Mouse (Mus musculus) intestine, postnatal 0 days (tissue): Measurements from ENCODE around the gene 4931428F04Rik. TPM values are rescaled to one million over a fixed set of nuclear protein-coding genes. Genes with fewer than 3 reads are reported as not detected.
"Not testable (repeated sequence)": the region's sequence is repeated elsewhere in the genome, so short reads cannot be mapped to it uniquely, and the experiment has no call there.

Source experiments
- ATAC-seq: fragments of 200-750 bp; cut with Nextera tagmentation; 2 replicates; pipeline ENCODE4 v1.8.0; 2017; ENCODE audit warnings: mild to moderate bottlenecking, moderate TSS enrichment, moderate library complexity
- H3K27ac ChIP-seq: fragments of 300-500 bp; sonication (generic); 2 replicates; pipeline ENCODE4 v1.5.1; 2014; ENCODE audit warnings: mild to moderate bottlenecking, low read depth, low read length, moderate library complexity
- H3K27me3 ChIP-seq: fragments of 300-500 bp; sonication (generic); replicated peaks from 2 replicates; pipeline ENCODE4 v1.6.1; 2014; ENCODE audit warnings: low read length, mixed read lengths; ENCODE audit not compliant: control insufficient read depth, insufficient read depth
- H3K36me3 ChIP-seq: fragments of 300-500 bp; sonication (generic); 2 replicates; pipeline ENCODE4 v1.6.1; 2014; ENCODE audit warnings: mild to moderate bottlenecking, moderate library complexity; ENCODE audit not compliant: control insufficient read depth, insufficient read depth
- H3K4me1 ChIP-seq: fragments of 300-500 bp; sonication (generic); replicated peaks from 2 replicates; pipeline ENCODE4 v1.6.1; 2014; ENCODE audit warnings: antibody characterized with exemption, low read length, mixed read lengths; ENCODE audit not compliant: control insufficient read depth, insufficient read depth
- H3K4me2 ChIP-seq: fragments of 300-500 bp; sonication (generic); replicated peaks from 2 replicates; pipeline ENCODE4 v1.6.1; 2014; ENCODE audit warnings: low read depth, mild to moderate bottlenecking, moderate library complexity
- H3K4me3 ChIP-seq: fragments of 300-500 bp; sonication (generic); 2 replicates; pipeline ENCODE4 v1.5.1; 2014; ENCODE audit warnings: low read depth, low read length
- H3K9ac ChIP-seq: fragments of 300-500 bp; sonication (generic); 2 replicates; pipeline ENCODE4 v1.6.1; 2014; ENCODE audit warnings: mild to moderate bottlenecking, low read depth, low read length
- H3K9me3 ChIP-seq: fragments of 300-500 bp; sonication (generic); 2 replicates; pipeline ENCODE4 v1.6.1; 2016; ENCODE audit warnings: mixed run types; ENCODE audit not compliant: control insufficient read depth
- CTCF ChIP-seq: sonication (generic); IDR thresholded peaks from 2 replicates; pipeline ENCODE4 v1.5.1; 2016; ENCODE audit warnings: low read depth, mild to moderate bottlenecking, control low read depth, antibody characterized with exemption, moderate library complexity
- WGBS: fragments of 180-500 bp; shearing (Covaris S2); extraction: QIAGEN DNeasy Blood & Tissue Kit; methylation state at CpG from one replicate; pipeline ENCODE4 v1.1.7; 2014; 5-methylcytosine and 5-hydroxymethylcytosine counted together
- polyA plus RNA-seq: library from polyadenylated mRNA; unstranded; fragments of >200 nt; fragmentation: Nextera tagmentation; extraction: Ambion mirVana; gene quantifications from 2 replicates; pipeline ENCODE4 v1.2.1, GENCODE M21; 2015

Gene 4931428F04Rik
- polyA plus RNA-seq, 1 experiment from 2014 or later = 1.5 TPM

DNA sequence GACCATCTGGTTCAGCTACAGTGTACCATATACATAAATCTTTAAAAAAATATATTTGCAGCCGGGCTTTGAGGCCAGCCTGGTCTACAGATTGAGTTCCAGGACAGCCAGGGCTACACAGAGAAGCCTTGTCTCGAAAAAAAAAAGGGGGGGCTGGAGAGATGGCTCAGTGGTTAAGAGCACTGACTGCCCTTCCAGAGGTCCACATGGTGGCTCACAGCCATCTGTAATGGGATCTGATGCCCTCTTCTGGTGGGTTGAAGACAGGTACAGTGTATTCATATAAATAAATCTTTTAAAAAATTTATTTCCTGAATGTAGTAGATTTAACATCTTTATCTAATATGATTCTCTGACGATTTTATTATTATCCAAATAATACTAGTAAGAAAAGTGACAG, 2.1 kb upstream of the 4931428F04Rik start:
- H3K9ac ChIP-seq, H3K36me3 ChIP-seq, ATAC-seq, H3K9me3 ChIP-seq, H3K27ac ChIP-seq, H3K4me3 ChIP-seq, H3K4me2 ChIP-seq: not testable (repeated sequence)
- Histone ChIP-seq H3K27me3 (peaks cover 12% of the 10 kb centered on the region), H3K4me1 (peaks cover 13% of the 10 kb centered on the region; the same call in 1 of the 2 replicates)
- 68% methylated on average over 3 of the region's 3 CpGs for WGBS
- TF ChIP-seq CTCF = peak; percentile 39; the same call in 1 of the 2 replicates

GRCm38 (mm10) chr8:105291364-105291763, 1.7 kb upstream of the 4931428F04Rik start:
- not testable (repeated sequence) for H3K27ac ChIP-seq

DNA sequence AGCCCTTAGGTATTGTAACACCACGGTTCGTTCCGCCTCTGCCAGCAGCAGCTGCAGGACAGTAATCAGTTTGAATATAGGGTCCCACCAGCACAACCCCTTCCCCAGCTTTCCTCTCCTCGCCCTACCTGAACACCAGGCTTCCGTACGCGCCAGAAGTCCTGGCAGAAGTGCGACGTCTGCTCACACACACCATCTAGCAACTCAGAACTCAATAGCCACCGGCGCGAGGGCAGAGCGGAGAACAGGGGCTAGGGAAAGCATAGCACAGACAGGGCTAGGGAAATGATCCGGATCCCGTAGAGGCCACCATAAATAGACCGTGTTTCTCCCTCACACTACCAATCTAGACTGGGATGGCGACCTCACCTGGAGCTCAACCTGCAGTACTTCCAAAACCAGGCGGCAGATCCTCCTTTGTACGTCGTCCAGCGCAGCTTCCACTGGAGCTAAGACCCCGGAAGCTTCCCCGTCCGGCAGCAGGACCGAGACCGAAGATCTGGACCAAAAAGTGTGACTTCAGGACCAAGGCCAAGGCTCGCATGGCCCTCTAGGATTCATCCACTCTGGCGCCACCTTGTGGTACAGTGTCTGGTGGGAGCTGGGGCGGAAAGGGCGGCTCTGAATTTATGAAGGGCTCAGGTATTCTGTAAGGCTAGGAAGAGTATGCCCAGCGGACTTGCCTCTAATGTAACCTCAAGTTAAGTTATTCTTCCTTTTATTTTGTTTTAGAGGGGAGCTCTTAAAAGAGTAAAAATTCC, 1.1 kb upstream of the 4931428F04Rik start:
- peak overlapping the region; percentile 88 for H3K4me2 ChIP-seq

More at GRCm38 (mm10) chr8:105291364-105291763, 1.7 kb upstream of the 4931428F04Rik start:
- peaks cover 13% of the 10 kb centered on the region; the same call in 1 of the 2 replicates for H3K4me1 ChIP-seq
- not testable (repeated sequence) for H3K4me2 ChIP-seq, H3K9ac ChIP-seq, H3K36me3 ChIP-seq, H3K4me3 ChIP-seq, H3K9me3 ChIP-seq, ATAC-seq
- 77% methylated on average over 8 of the region's 8 CpGs for WGBS
- peaks cover 12% of the 10 kb centered on the region for H3K27me3 ChIP-seq

DNA sequence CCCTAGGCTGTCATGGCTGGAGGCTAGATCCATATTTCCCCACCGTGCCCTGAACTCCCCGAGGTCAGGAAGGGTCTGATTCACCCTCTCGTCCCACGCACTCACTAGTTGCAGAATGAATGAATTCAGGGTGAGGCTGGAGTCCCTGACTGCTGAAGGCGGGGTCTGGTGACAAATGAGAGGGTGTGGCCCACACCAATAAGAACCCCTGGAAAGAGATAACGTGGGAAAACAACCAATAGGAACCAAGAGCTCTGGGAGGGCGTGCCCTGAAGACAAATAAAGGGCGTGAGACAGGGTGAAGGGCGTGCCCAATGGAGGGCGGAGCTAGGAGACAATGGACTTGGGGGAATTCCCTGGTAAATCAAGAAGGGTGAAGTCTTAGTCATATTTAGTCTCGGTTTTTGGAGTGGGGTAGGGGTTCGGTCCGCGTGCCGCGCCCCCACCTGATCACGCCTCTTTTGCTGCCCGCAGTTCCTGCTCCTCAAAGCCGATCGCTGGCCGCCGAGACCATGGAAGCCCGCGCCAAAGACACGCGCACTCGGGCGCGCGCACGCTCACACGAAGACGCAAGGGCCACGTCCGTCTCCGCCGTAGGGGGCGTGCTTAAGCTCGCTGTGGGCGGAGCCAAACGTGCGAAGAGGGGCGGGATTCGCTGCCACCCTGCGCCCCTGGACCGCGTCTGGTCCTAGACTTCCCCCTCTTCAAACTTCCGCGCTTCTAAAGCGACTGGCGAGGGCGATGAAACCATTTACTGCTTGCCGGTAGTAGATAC, 519 bp downstream of the 4931428F04Rik start:
- ATAC-seq = peak; percentile 95
- H3K4me3 ChIP-seq = peak overlapping the region; percentile 64
- TF ChIP-seq CTCF = peak; percentile 59
- H3K9me3 ChIP-seq = no peaks in the 10 kb centered on the region
- peak overlapping the region; percentile 37; the same call in 1 of the 2 replicates for H3K9ac ChIP-seq
- no peaks in the 10 kb centered on the region for H3K36me3 ChIP-seq
- H3K27ac ChIP-seq = peak overlapping the region; percentile 31; the same call in 1 of the 2 replicates
- H3K27me3 ChIP-seq = peaks cover 12% of the 10 kb centered on the region
- H3K4me2 ChIP-seq = peak overlapping the region; percentile 88
- under 1% methylated on average over 53 of the region's 53 CpGs for WGBS
- H3K4me1 ChIP-seq = peaks cover 13% of the 10 kb centered on the region; the same call in 1 of the 2 replicates

More for the DNA sequence above, 1.1 kb upstream of the 4931428F04Rik start:
- H3K27me3 ChIP-seq = peaks cover 12% of the 10 kb centered on the region
- no peaks in the 10 kb centered on the region for H3K36me3 ChIP-seq
- peak overlapping the region; percentile 64 for H3K4me3 ChIP-seq
- no peaks in the 10 kb centered on the region for H3K9me3 ChIP-seq
- WGBS = 11% methylated on average over 31 of the region's 31 CpGs
- no peak for ATAC-seq
- no peak overlapping the region for H3K27ac ChIP-seq
- TF ChIP-seq CTCF = peak; percentile 97
- H3K4me1 ChIP-seq = peaks cover 13% of the 10 kb centered on the region; the same call in 1 of the 2 replicates
- H3K9ac ChIP-seq = no peak overlapping the region

DNA sequence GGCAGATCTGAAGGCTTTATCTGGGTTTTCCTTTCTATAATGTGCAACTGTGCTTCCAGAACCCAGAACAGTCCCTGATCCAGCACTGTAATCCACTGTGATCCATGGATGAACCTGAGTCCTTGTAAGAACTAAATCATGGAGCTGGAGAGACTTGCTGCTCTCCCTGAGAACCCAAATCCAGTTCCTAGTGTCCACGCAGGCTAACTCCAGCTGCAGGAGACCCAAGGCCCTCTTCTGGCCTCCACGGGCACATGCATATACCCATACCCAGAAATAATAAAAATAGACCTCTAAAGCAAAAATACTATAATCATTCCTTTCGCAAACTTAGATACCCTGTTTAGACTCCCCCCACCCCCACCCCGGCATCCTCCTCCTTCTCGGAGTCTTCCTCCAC, 1.4 kb downstream of the 4931428F04Rik start:
- H3K4me2 ChIP-seq = no peak overlapping the region
- no peak for ATAC-seq

DNA sequence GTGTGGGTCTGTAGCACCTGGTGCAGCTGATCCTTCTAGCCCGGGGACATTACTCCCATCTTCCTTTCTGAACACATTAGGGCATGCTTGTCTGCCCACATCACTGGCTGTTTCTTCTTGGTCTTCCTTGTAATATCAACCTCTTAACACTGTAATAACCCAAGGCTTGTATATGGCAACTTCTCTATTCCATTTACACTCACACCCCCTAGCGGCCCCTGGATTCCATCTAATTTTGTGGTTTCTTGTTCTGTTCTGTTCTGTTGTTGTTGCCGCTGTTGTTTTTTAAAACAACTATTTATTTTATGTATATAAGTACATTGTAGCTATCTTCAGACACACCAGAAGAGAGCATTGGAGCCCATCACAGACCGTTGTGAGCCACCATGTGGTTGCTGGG, 2.8 kb downstream of the 4931428F04Rik start:
- no peak for ATAC-seq
- Histone ChIP-seq H3K9me3 (no peaks in the 10 kb centered on the region), H3K4me1 (peaks cover 13% of the 10 kb centered on the region; the same call in 1 of the 2 replicates), H3K4me3 (no peak overlapping the region), H3K36me3 (no peaks in the 10 kb centered on the region), H3K9ac (no peak overlapping the region), H3K27me3 (peaks cover 12% of the 10 kb centered on the region), H3K27ac (no peak overlapping the region), H3K4me2 (no peak overlapping the region)
- no peak for TF ChIP-seq CTCF
- WGBS = 90% methylated on average over 4 of the region's 4 CpGs

More for the DNA sequence above, 1.4 kb downstream of the 4931428F04Rik start:
- Histone ChIP-seq H3K27me3 (peaks cover 12% of the 10 kb centered on the region), H3K36me3 (no peaks in the 10 kb centered on the region), H3K4me3 (no peak overlapping the region), H3K9me3 (no peaks in the 10 kb centered on the region), H3K27ac (no peak overlapping the region), H3K9ac (no peak overlapping the region), H3K4me1 (peaks cover 13% of the 10 kb centered on the region; the same call in 1 of the 2 replicates)
- 85% methylated on average over 5 of the region's 5 CpGs for WGBS
- TF ChIP-seq CTCF = peak; percentile 19; the same call in 1 of the 2 replicates
